8 mouse cellular contexts compared by ENCODE assay signal in genomic region chr15:32244344-32244955, GRCm38 (mm10). TPM values are rescaled to one million over a fixed set of nuclear protein-coding genes. Genes with fewer than 3 reads are reported as not detected.
A peak's percentile ranks its signal among the peaks of the same experiment; 100 is the strongest.
DNase-seq lines count a peak whose midpoint lies in the region; ATAC-seq lines count a peak whose summit lies in the region.

TSS of gene Sema5a (plus strand) at chr15:32244810.

- no peaks in the 10 kb centered on the region for H3K9me3 ChIP-seq in hindbrain, embryonic 13.5 days

- peaks cover 11% of the 10 kb centered on the region; the same call in 1 of the 2 replicates for H3K27me3 ChIP-seq in hindbrain, embryonic 13.5 days

- peak within 1 kb of the TSS; percentile 58 for H3K4me3 ChIP-seq in hindbrain, embryonic 13.5 days

- peak within 1 kb of the TSS; percentile 30 for H3K27ac ChIP-seq in hindbrain, embryonic 13.5 days

- H3K36me3 ChIP-seq in hindbrain, embryonic 13.5 days = no peaks in the 10 kb centered on the region

- peak; percentile 93 for ATAC-seq in hindbrain, embryonic 13.5 days (ENCODE audit: low FRiP score)
- ATAC-seq in inflammation-experienced regulatory T-cells, adult 6 months = no peak

- peak within 1 kb of the TSS; percentile 75 for H3K9ac ChIP-seq in hindbrain, embryonic 13.5 days

- WGBS in hindbrain, embryonic 13.5 days = 2% methylated on average over 36 of the region's 45 CpGs

- peaks cover 19% of the 10 kb centered on the region for H3K4me1 ChIP-seq in hindbrain, embryonic 13.5 days (replicated peaks)

- peak within 1 kb of the TSS; percentile 99 for H3K4me2 ChIP-seq in hindbrain, embryonic 13.5 days

- DNase-seq in adrenal gland, adult 8-10 months = peak; percentile 63
- peak; percentile 64 to 73 for DNase-seq in cerebellum, postnatal 10 days
- DNase-seq in gastrocnemius, adult 18-20 months (ENCODE audit: low spot score) = peak; percentile 60
- DNase-seq in layer of hippocampus, postnatal 36 days = peak in 1 of 2 experiments; percentile 61
- DNase-seq in lung, postnatal 36 days = peak; percentile 73
- DNase-seq in right cerebral cortex, postnatal 14 days = peak; percentile 46

RNA-seq across cellular contexts. Expression of gene Sema5a, which starts in this region (rescaled TPM):
- total RNA-seq in adrenal gland, adult 8-10 months (2022) = 10 to 100 TPM; 16.9 to 21.6 (median 21.0) TPM
- total RNA-seq in gastrocnemius, adult 18-20 months (2021) = 1 to 10 TPM; 2.3 to 2.9 TPM
- polyA plus RNA-seq in hindbrain, embryonic 13.5 days (2015; fragmentation: Nextera tagmentation; extraction: Ambion mirVana) = 6.4 and 7.5 TPM in 2 replicates
- 10 to 100 TPM; 84.9 to 94.2 TPM for total RNA-seq in layer of hippocampus, postnatal 36 days (2021)
- not detected for polyA plus RNA-seq in inflammation-experienced regulatory T-cells, adult 6 months (2017; shearing (Covaris generic))

Comparison
In these comparisons a context has a peak if more than half of its experiments do, and no peak if none do; other contexts are left out.
1. RNA of gene Sema5a (total RNA-seq): 84.9 to 94.2 TPM in layer of hippocampus, postnatal 36 days and 16.9 to 21.6 TPM in adrenal gland, adult 8-10 months; 2.3 to 2.9 TPM in gastrocnemius, adult 18-20 months; every median in the first group is over 4 times any median in the second.